Mouse (Mus musculus) midbrain, embryonic 11.5 days (tissue): Measurements from ENCODE around the gene R3hdm4. TPM values are rescaled to one million over a fixed set of nuclear protein-coding genes. Genes with fewer than 3 reads are reported as not detected.
A peak's percentile ranks its signal among the peaks of the same experiment; 100 is the strongest.

Experiments used
- ATAC-seq: fragments of 200-750 bp; cut with Nextera tagmentation; 2 replicates; pipeline ENCODE4 v1.8.0; 2017; ENCODE audit warnings: moderate TSS enrichment, moderate library complexity; ENCODE audit not compliant: low FRiP score
- DNase-seq: peaks from one replicate; pipeline ENCODE4 v3.0.0; 2015; ENCODE audit warnings: low spot score; ENCODE audit errors: missing footprints
- H3K27ac ChIP-seq: fragments of 300-500 bp; sonication (generic); 2 replicates; pipeline ENCODE4 v1.5.1; 2014; ENCODE audit warnings: low read depth, low read length
- H3K27me3 ChIP-seq: fragments of 300-500 bp; sonication (generic); 2 replicates; pipeline ENCODE4 v1.6.1; 2014; ENCODE audit warnings: mild to moderate bottlenecking, low read length, moderate library complexity, mixed read lengths; ENCODE audit not compliant: control insufficient read depth, insufficient read depth
- H3K36me3 ChIP-seq: fragments of 300-500 bp; sonication (generic); 2 replicates; pipeline ENCODE4 v1.6.1; 2014; ENCODE audit warnings: mild to moderate bottlenecking, low read length, moderate library complexity, mixed read lengths; ENCODE audit not compliant: control insufficient read depth, insufficient read depth
- H3K4me1 ChIP-seq: fragments of 300-500 bp; sonication (generic); 2 replicates; pipeline ENCODE4 v1.6.1; 2014; ENCODE audit warnings: low read length; ENCODE audit not compliant: control insufficient read depth, insufficient read depth
- H3K4me2 ChIP-seq: fragments of 300-500 bp; sonication (generic); 2 replicates; pipeline ENCODE4 v1.6.1; 2014; ENCODE audit warnings: mild to moderate bottlenecking, moderate library complexity
- H3K4me3 ChIP-seq: fragments of 300-500 bp; sonication (generic); 2 replicates; pipeline ENCODE4 v1.5.1; 2014; ENCODE audit warnings: low read depth, low read length
- H3K9ac ChIP-seq: fragments of 300-500 bp; sonication (generic); 2 replicates; pipeline ENCODE4 v1.6.1; 2014; ENCODE audit warnings: low read length
- H3K9me3 ChIP-seq: fragments of 300-500 bp; sonication (generic); 2 replicates; pipeline ENCODE4 v1.6.1; 2016; ENCODE audit warnings: low read length; ENCODE audit not compliant: control insufficient read depth
- WGBS: fragments of 180-500 bp; shearing (Covaris S2); extraction: QIAGEN DNeasy Blood & Tissue Kit; methylation state at CpG from one replicate; pipeline ENCODE4 v1.1.7; 2014; 5-methylcytosine and 5-hydroxymethylcytosine counted together
- polyA plus RNA-seq: library from polyadenylated mRNA; unstranded; fragments of >200 nt; fragmentation: Nextera tagmentation; extraction: Ambion mirVana; gene quantifications from 2 replicates; pipeline ENCODE4 v1.2.1, GENCODE M21; 2014

R3hdm4 gene
- polyA plus RNA-seq, 1 experiment from 2014 or later = 135 TPM

DNA sequence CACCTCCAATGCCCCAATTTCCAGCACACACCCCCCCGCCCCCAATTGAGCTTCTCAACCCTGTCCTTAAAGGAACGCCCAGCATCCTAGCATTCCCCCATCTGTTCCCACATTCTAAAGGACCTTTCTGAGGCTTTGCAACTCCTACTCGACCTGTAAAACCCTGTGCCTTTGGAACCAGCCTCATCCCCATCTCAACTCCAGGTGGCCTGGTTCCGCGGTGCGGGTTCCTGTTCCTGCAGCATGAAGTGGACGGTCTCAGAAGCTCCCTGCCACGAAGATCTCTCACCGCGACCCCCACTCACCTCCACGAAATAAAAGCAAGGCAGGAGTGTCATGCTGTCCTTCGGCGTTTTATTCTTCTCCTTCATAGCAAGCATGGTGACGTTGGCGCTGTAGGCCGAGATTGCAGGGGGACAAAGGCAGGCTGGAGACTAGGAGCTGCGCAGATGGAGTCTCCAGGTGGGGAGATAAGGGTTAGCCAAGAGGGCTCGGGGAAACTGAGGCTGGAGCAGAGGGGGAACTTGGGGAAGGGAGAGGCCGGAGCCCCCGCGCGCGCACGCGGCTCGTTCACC lies 47.2 kb downstream of the R3hdm4 start:
- H3K4me2 ChIP-seq = peak overlapping the region; percentile 80
- peak overlapping the region; percentile 96 for H3K9ac ChIP-seq
- peak overlapping the region; percentile 80 for H3K4me3 ChIP-seq
- ATAC-seq (peak; percentile 10; the same call in 1 of the 2 replicates), DNase-seq (no peak)
- H3K4me1 ChIP-seq = peaks cover 13% of the 10 kb centered on the region
- H3K27me3 ChIP-seq = no peaks in the 10 kb centered on the region
- H3K27ac ChIP-seq = peak overlapping the region; percentile 87
- H3K36me3 ChIP-seq = peaks cover 13% of the 10 kb centered on the region
- no peaks in the 10 kb centered on the region for H3K9me3 ChIP-seq
- 1% methylated on average over 26 of the region's 26 CpGs for WGBS

DNA sequence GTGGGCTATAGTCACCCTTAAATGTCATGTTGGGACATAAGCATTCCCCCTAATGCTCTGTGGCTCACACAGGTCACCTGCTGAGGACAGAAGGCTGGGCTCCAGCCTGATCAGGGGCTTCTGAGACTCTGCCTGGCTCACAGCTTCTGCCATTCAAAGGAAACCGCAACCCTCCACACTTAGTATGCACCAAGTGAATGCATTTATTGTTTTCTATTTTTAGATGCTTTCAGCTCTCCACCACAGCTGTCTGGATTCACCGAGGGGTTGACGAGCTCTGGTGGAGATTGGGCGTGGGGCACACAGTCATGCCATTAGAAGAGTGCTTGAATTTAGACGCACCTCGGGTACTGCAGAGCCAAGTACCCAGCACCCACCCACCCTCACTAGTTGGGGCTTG lies 47.7 kb downstream of the R3hdm4 start:
- DNase-seq = no peak
- H3K27me3 ChIP-seq = no peaks in the 10 kb centered on the region
- H3K27ac ChIP-seq = no peak overlapping the region
- H3K4me3 ChIP-seq = peak overlapping the region; percentile 80
- H3K4me1 ChIP-seq = peaks cover 13% of the 10 kb centered on the region
- no peaks in the 10 kb centered on the region for H3K9me3 ChIP-seq
- peaks cover 13% of the 10 kb centered on the region for H3K36me3 ChIP-seq
- 24% methylated on average over 6 of the region's 6 CpGs for WGBS
- H3K9ac ChIP-seq = peak overlapping the region; percentile 96
- H3K4me2 ChIP-seq = peak overlapping the region; percentile 80
- no peak for ATAC-seq

DNA sequence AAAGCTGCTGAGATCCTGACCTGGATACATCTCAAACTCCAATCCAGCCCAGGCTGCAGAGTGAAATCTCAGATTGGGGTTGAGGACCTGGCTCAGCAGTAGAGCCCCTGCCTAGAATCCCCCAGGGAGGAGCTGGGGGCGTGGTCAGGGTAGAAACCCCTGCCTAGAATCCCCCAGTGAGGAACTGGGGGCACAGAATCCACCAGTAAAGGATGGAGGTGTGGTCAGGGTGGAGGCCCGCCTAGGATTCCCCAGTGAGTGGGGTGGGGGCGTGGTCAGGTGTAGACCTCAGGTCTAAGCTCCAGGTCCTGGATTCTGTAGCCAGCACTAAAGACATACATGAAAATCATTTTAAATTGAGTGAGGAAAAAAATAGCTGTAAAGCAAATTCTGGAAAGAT lies 48.1 kb downstream of the R3hdm4 start:
- Histone ChIP-seq H3K4me1 (peaks cover 13% of the 10 kb centered on the region), H3K36me3 (peaks cover 13% of the 10 kb centered on the region), H3K9me3 (no peaks in the 10 kb centered on the region), H3K27me3 (no peaks in the 10 kb centered on the region), H3K4me3 (peak overlapping the region; percentile 80), H3K4me2 (peak overlapping the region; percentile 80), H3K9ac (peak overlapping the region; percentile 96), H3K27ac (no peak overlapping the region)
- 56% methylated on average over 3 of the region's 3 CpGs for WGBS
- ATAC-seq (no peak), DNase-seq (no peak)

DNA sequence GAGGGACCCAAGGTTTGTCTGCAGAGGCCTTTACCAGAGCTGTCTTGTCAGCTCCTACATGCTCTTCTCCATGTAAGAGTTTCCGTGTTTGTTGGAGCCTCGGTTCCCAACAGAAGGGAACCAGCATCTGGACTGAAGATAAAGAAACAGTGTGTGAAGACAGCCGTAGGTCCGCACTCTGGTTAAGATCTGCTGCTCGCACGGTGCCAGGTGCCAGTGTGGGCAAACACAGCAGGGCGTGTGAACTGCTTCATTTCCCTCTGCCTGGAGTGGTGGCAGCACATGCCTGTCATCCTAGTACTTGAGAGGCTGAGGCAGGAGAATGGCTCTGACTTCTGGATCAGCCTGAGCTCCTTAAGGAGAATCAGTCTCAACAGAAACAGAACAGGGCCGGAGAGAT lies 49.2 kb downstream of the R3hdm4 start:
- Histone ChIP-seq H3K9ac (no peak overlapping the region), H3K27me3 (no peaks in the 10 kb centered on the region), H3K36me3 (peaks cover 18% of the 10 kb centered on the region), H3K27ac (no peak overlapping the region), H3K9me3 (no peaks in the 10 kb centered on the region), H3K4me1 (peaks cover 13% of the 10 kb centered on the region), H3K4me3 (no peak overlapping the region), H3K4me2 (no peak overlapping the region)
- ATAC-seq = no peak
- no peak for DNase-seq
- WGBS = 94% methylated on average over 8 of the region's 8 CpGs

DNA sequence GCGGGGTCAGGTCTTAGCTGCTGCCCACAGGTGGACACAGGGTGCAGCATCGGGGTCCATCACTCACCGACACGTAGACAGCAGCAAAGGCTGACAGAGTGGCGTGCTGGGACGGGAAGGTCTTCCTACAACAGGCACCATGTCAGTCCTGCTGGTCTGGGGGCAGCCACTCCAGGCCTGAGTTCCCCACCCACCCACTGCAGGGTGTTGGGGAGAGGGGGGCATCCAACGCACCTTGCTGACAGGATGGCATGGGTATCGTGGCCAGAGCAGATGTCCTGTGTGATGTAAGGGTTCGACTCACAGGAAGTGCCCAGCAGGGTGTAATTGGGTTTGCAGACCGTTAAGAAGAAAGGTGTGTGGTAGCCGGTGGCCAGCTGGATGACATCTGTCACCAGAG lies 54.4 kb downstream of the R3hdm4 start:
- Histone ChIP-seq H3K9ac (no peak overlapping the region), H3K27ac (no peak overlapping the region), H3K4me3 (no peak overlapping the region), H3K36me3 (peaks cover 45% of the 10 kb centered on the region), H3K4me2 (no peak overlapping the region), H3K27me3 (no peaks in the 10 kb centered on the region), H3K4me1 (peaks cover 3% of the 10 kb centered on the region; the same call in 1 of the 2 replicates), H3K9me3 (no peaks in the 10 kb centered on the region)
- ATAC-seq (no peak), DNase-seq (no peak)
- 82% methylated on average over 11 of the region's 11 CpGs for WGBS

DNA sequence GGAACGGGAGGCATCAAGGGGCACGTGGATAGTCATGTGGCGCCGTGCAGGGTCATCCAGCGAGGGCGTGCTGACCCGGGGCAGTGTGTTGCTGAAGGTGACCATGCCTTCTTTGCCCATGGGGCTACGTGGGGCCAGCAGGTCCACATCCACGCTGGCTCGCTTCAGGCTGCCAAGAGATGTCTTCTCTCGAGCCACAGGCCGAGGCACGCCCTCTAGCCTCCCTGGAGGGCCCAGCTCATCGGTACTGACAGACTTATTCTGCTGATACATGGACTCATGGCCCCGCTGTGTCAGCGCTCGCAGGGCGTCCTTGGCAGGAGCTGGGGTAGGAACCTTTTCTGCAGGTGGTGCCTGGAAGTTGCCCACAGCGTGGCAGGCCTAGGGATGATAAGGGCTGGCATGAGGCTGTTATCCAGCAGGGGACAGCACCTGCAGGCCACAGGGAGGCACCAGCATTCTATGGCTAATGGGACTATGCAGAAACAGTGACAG lies 55.2 kb downstream of the R3hdm4 start:
- ATAC-seq = peak; percentile 24; the same call in 1 of the 2 replicates
- WGBS = 76% methylated on average over 19 of the region's 19 CpGs
- H3K36me3 ChIP-seq = peaks cover 43% of the 10 kb centered on the region
- DNase-seq = no peak
- no peaks in the 10 kb centered on the region for H3K9me3 ChIP-seq
- H3K4me1 ChIP-seq = peaks cover 3% of the 10 kb centered on the region; the same call in 1 of the 2 replicates
- no peak overlapping the region for H3K9ac ChIP-seq
- no peaks in the 10 kb centered on the region for H3K27me3 ChIP-seq
- H3K27ac ChIP-seq = 0 out of 2 replicates have a peak overlapping the region, but pooled peaks have one; percentile 20
- H3K4me3 ChIP-seq = no peak overlapping the region
- no peak overlapping the region for H3K4me2 ChIP-seq

DNA sequence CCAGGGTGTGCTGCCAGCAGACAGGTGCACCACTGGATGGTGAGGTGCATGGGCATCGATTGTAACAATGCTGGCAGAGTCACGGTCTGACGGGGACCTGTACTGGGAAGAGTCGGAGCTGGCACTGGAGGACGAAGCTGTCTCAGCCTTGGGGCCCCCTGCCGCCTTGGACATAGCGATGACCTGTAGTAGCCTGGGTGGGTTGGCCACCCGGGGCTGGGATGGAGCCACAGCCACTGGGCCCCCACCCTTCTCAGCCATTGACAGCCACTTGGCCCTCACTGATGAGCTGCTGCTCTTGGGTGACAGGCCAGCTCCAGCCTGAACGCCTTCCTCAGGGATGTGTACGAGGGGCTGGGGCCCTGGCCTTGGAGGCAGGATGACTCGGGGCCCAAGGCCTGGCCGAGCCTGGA lies 55.8 kb downstream of the R3hdm4 start:
- peak; percentile 89 for DNase-seq
- H3K9ac ChIP-seq = no peak overlapping the region
- H3K4me3 ChIP-seq = no peak overlapping the region
- ATAC-seq = peak; percentile 38
- H3K4me1 ChIP-seq = peaks cover 3% of the 10 kb centered on the region; the same call in 1 of the 2 replicates
- H3K27ac ChIP-seq = no peak overlapping the region
- no peak overlapping the region for H3K4me2 ChIP-seq
- peaks cover 49% of the 10 kb centered on the region for H3K36me3 ChIP-seq
- H3K9me3 ChIP-seq = no peaks in the 10 kb centered on the region
- 65% methylated on average over 12 of the region's 12 CpGs for WGBS
- no peaks in the 10 kb centered on the region for H3K27me3 ChIP-seq

DNA sequence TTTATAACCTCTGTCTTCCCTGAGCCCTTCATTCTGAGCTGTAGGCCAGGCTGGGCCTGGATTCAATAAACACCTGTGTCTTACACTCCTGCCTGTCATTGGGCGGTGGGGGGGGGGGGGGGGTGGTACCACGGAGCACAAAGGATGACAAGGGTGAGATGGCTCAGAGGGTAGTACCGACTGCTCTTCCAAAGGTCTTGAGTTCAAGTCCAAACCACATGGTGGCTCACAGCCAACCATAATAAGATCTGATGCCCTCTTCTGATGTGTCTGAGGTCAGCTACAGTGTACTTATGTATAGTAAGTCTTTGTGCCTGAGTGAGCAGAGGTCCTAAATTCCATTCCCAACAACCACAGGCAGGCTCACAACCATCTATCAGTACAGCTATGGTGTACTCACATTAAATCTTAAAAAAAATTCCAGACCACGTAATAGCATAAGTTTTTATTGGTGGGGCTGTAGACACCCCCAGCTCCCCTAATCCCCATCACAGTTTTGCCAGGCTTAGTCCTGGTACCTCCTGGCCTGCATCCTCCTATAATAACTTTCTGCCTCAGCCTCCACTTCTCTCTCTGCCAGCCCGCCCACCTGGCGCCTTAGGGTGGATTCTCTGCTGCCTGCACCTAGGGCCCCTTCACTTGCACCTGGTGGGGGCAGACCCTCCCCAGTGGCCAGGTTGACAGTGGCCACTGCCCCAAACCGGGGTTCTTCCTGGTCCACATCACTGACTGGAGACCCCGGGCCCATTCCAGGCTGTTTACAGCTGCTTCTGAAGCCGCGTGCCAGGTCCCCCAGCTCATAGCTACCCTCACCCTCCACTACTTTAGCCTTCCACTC lies 56.4 kb downstream of the R3hdm4 start:
- H3K4me3 ChIP-seq = no peak overlapping the region
- peak; percentile 89 for DNase-seq
- 63% methylated on average over 10 of the region's 10 CpGs for WGBS
- peak; percentile 28 for ATAC-seq
- no peak overlapping the region for H3K9ac ChIP-seq
- H3K4me1 ChIP-seq = peaks cover 3% of the 10 kb centered on the region; the same call in 1 of the 2 replicates
- peaks cover 55% of the 10 kb centered on the region for H3K36me3 ChIP-seq
- no peak overlapping the region for H3K27ac ChIP-seq
- H3K27me3 ChIP-seq = no peaks in the 10 kb centered on the region
- H3K9me3 ChIP-seq = no peaks in the 10 kb centered on the region
- no peak overlapping the region for H3K4me2 ChIP-seq

DNA sequence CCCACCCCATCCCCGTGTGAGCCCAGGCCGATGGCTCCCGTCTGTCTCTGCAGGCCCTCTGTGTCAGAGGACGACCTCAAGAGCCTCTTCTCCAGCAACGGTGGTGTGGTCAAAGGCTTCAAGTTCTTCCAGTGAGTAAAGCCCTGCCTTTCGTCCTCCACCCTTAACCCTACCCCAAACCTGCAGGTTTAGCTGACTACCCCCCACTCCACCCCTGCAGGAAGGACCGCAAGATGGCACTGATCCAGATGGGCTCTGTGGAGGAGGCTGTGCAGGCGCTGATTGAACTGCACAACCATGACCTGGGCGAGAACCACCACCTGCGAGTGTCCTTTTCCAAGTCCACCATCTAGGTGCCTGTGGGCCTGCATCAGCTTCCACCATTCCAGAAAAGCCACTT lies 58.1 kb downstream of the R3hdm4 start:
- Histone ChIP-seq H3K9me3 (no peaks in the 10 kb centered on the region), H3K4me1 (peaks cover 5% of the 10 kb centered on the region), H3K36me3 (peaks cover 53% of the 10 kb centered on the region), H3K4me2 (no peak overlapping the region), H3K9ac (no peak overlapping the region), H3K27ac (no peak overlapping the region), H3K27me3 (no peaks in the 10 kb centered on the region), H3K4me3 (no peak overlapping the region)
- ATAC-seq = no peak
- no peak for DNase-seq
- 83% methylated on average over 10 of the region's 10 CpGs for WGBS
